Comparison of ENCODE assay signal across 8 mouse cellular contexts in the genomic region with DNA sequence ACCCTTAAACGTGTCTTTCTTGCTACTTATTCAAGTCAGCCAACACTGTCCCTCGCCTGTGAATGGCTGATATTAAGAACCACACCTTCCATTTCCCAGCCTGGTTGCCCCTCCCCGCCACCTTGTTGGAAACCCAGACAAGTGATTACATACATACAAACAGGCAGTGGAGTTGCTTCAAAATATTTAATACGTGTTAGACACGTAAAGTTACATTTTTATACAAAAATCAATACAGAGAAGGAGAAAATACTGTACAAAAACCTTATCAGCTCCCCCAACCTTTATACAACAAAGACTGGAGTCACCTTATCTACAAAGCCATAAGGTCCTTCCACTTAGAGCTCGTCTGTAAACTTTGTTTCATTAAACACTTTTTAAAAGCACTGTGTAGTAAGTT. TPM values are rescaled to one million over a fixed set of nuclear protein-coding genes. Genes with fewer than 3 reads are reported as not detected.
A peak's percentile ranks its signal among the peaks of the same experiment; 100 is the strongest.
DNase-seq lines count a peak whose midpoint lies in the region; ATAC-seq and TF ChIP-seq lines count a peak whose summit lies in the region.

No protein-coding gene starts in this region.

- H3K9me3 ChIP-seq in megakaryocyte, embryonic 14.5 days: no peaks in the 10 kb centered on the region
- no peaks in the 10 kb centered on the region for H3K9me3 ChIP-seq in limb, embryonic 15.5 days

- H3K4me1 ChIP-seq in megakaryocyte, embryonic 14.5 days: peaks cover 39% of the 10 kb centered on the region
- peaks cover 33% of the 10 kb centered on the region for H3K4me1 ChIP-seq in limb, embryonic 15.5 days
- peaks cover 14% of the 10 kb centered on the region for H3K4me1 ChIP-seq in olfactory bulb, adult 2 months (ENCODE audit: control insufficient read depth, insufficient read depth, low read length)

- no peak for ATAC-seq in megakaryocyte, adult 5-6 weeks (ENCODE audit: poor library complexity, severe bottlenecking)
- ATAC-seq in erythroblast, adult 5-6 weeks (replicated peaks; ENCODE audit: low FRiP score, poor library complexity, severe bottlenecking): peak; percentile 68
- no peak for ATAC-seq in limb, embryonic 15.5 days (ENCODE audit: insufficient number of reproducible peaks, low FRiP score, low TSS enrichment, low read depth)

- 25% methylated on average over 6 of the region's 6 CpGs for WGBS in limb, embryonic 15.5 days
- 17% methylated on average over 6 of the region's 6 CpGs for WGBS in olfactory bulb, adult 2 months

- H3K9ac ChIP-seq in limb, embryonic 15.5 days: peak overlapping the region; percentile 98; the same call in 1 of the 2 replicates

- H3K36me3 ChIP-seq in megakaryocyte, embryonic 14.5 days (replicated peaks; ENCODE audit: low read length): peaks cover 13% of the 10 kb centered on the region
- no peaks in the 10 kb centered on the region for H3K36me3 ChIP-seq in limb, embryonic 15.5 days

- no peak for TF ChIP-seq CTCF in olfactory bulb, adult 2 months (IDR thresholded peaks at IDR 0.05; ENCODE audit: insufficient read depth, low read depth, low read length)

- H3K27ac ChIP-seq in limb, embryonic 15.5 days: peak overlapping the region; percentile 88; the same call in 1 of the 2 replicates
- H3K27ac ChIP-seq in olfactory bulb, adult 2 months (ENCODE audit: insufficient read depth, low read depth, low read length): peak overlapping the region; percentile 44; the same call in 1 of the 2 replicates

- peak overlapping the region; percentile 99 for H3K4me3 ChIP-seq in megakaryocyte, embryonic 14.5 days (replicated peaks)
- peak overlapping the region; percentile 93 for H3K4me3 ChIP-seq in limb, embryonic 15.5 days
- peak overlapping the region; percentile 37 for H3K4me3 ChIP-seq in olfactory bulb, adult 2 months (ENCODE audit: insufficient read depth, low read depth, low read length)

- TF ChIP-seq POLR2A in olfactory bulb, adult 2 months (IDR thresholded peaks at IDR 0.05; ENCODE audit: insufficient read depth, low read depth, low read length): no peak

- no peak for DNase-seq in frontal cortex, postnatal 36 days (ENCODE audit: low spot score in 2 of 2)
- DNase-seq in thymus, postnatal 14 days: no peak
- DNase-seq in frontal cortex, postnatal 14 days (ENCODE audit: low spot score in 2 of 2): no peak

- no peaks in the 10 kb centered on the region for H3K27me3 ChIP-seq in megakaryocyte, embryonic 14.5 days (replicated peaks)
- H3K27me3 ChIP-seq in limb, embryonic 15.5 days: no peaks in the 10 kb centered on the region

- peak overlapping the region; percentile 79 for H3K4me2 ChIP-seq in limb, embryonic 15.5 days

RNA-seq across cellular contexts. Expression of gene Ier5, which starts 2.1 kb away (rescaled TPM):
- polyA plus RNA-seq in megakaryocyte, embryonic 14.5 days (2012; ENCODE audit: insufficient read depth, low replicate concordance): 33.6 and 49.8 TPM in 2 replicates
- 58.4 and 62.3 TPM in 2 replicates for total RNA-seq in megakaryocyte, adult 5-6 weeks (2015)
- total RNA-seq in megakaryocyte, adult 5-6 weeks (2017): 35.4 and 38.3 TPM in 2 replicates
- 7.5 and 9.0 TPM in 2 replicates for total RNA-seq in erythroblast, adult 5-6 weeks (2015; ENCODE audit: low replicate concordance)
- total RNA-seq in erythroblast, adult 5-6 weeks (2017; ENCODE audit: low replicate concordance): 7.6 and 9.8 TPM in 2 replicates
- polyA plus RNA-seq in limb, embryonic 15.5 days (2015; fragmentation: Nextera tagmentation; extraction: Ambion mirVana): 5.5 and 7.1 TPM in 2 replicates
- polyA plus RNA-seq in olfactory bulb, adult 2 months (2012; ENCODE audit: insufficient read depth, insufficient read length, low replicate concordance, missing spikeins): not detected in 2 replicates

RNA-seq across cellular contexts. Expression of gene Mr1, which starts 49.3 kb away (rescaled TPM):
- 1.1 TPM in 1 of 2 replicates, not detected in the other for polyA plus RNA-seq in megakaryocyte, embryonic 14.5 days (2012; ENCODE audit: insufficient read depth, low replicate concordance)
- total RNA-seq in megakaryocyte, adult 5-6 weeks (2015): 4.5 TPM in 2 replicates
- 3.0 and 4.6 TPM in 2 replicates for total RNA-seq in megakaryocyte, adult 5-6 weeks (2017)
- total RNA-seq in erythroblast, adult 5-6 weeks (2015; ENCODE audit: low replicate concordance): 1.3 and 2.3 TPM in 2 replicates
- total RNA-seq in erythroblast, adult 5-6 weeks (2017; ENCODE audit: low replicate concordance): 0.34 and 1.4 TPM in 2 replicates
- 9.6 and 10.5 TPM in 2 replicates for polyA plus RNA-seq in limb, embryonic 15.5 days (2015; fragmentation: Nextera tagmentation; extraction: Ambion mirVana)
- polyA plus RNA-seq in olfactory bulb, adult 2 months (2012; ENCODE audit: insufficient read depth, insufficient read length, low replicate concordance, missing spikeins): not detected in 2 replicates

Comparison
In these comparisons a context has a peak if more than half of its experiments do, and no peak if none do; other contexts are left out.
1. H3K4me3 ChIP-seq: peak in every context shown above with its lines; median percentile 99 in megakaryocyte, embryonic 14.5 days; 93 in limb, embryonic 15.5 days; 37 in olfactory bulb, adult 2 months.